Mouse (Mus musculus) splenic B cell, adult 2 months (primary cell): ENCODE measurements around the gene Tspan31.

Experiments
- DNase-seq: peaks from one replicate; pipeline ENCODE4 v3.0.0-alpha.2; 2011; ENCODE audit warnings: low read depth, low spot score
- H3K27me3 ChIP-seq: 2 replicates; pipeline ENCODE4 v1.6.1; 2012; ENCODE audit warnings: mild to moderate bottlenecking, low read length, moderate library complexity, mixed read lengths; ENCODE audit not compliant: control insufficient read depth, poor library complexity, insufficient read depth, severe bottlenecking
- H3K36me3 ChIP-seq: 2 replicates; pipeline ENCODE4 v1.6.1; 2012; ENCODE audit warnings: mild to moderate bottlenecking, low read length, moderate library complexity, mixed read lengths; ENCODE audit not compliant: control insufficient read depth, poor library complexity, insufficient read depth, severe bottlenecking

Gene Tspan31

DNA sequence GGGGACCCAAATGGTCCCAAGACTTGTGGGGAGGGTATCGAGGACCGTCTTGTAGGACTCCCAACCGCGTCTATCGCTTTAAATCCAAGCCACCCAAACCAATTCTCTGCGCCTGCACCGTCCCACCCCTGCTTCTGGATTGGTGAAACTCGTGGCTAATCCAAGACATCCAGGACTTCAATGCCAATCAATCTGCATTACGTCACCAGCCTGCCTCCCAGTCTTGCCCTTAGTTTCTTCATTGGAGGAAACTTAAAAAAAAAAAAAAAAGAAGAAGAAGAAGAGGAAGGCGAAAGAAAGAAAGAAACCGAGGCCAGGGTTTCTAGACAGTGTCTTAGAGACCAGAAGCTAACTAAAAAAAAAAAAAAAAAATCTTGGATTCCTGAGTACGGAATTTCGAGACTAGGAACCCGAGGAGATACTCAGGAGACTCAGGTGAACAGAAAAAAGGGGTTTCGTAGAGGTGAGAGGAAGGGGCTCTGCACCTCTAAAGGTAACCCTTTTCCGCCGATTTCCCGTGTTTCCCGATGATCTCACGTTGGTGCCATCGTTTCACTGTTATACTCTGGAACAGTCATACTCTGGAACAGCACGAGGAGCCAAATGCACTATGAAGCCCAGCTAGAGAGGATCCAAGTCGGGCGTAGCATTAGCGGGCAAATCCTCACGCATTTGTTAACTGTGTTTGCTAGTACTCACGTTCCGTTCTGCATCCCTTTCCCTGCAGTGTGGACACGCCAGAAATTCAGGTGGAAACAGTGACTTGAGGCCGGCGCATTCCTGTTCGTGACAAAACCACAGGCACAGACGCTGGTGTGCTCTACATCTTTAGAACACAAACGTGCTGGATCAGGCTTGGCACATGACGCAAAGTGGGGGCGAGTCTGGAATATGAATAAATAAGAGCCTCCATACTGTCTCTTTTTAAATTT is at the start of gene Tspan31:
Tspan31 (minus strand) TSS at position 75 of the 932 bp plus-strand sequence.
- DNase-seq: peak; percentile 82
- peaks cover 5% of the 10 kb centered on the region for H3K36me3 ChIP-seq
- H3K27me3 ChIP-seq: no peaks in the 10 kb centered on the region

DNA sequence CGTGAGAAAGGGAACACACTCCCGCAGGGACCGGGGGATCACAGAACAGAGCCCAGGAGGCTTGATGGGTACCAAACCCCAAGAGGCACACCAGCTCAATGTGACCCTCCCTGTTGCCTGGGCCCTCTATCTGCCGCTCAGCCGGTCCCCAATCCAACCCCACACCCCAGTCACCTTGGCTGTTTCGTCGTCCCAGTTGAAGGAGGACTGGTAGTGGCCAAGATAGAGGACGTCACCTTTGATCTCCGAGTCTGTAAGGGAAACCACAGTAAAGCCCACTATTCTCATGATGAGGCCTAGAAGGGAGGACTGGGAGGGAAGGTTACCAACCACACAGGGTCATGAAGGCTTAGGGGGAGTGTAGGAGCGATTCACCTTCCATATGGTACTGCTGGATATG is 49.2 kb upstream of the Tspan31 start:
- Histone ChIP-seq H3K27me3 (no peaks in the 10 kb centered on the region), H3K36me3 (peaks cover 2% of the 10 kb centered on the region)
- DNase-seq: no peak

DNA sequence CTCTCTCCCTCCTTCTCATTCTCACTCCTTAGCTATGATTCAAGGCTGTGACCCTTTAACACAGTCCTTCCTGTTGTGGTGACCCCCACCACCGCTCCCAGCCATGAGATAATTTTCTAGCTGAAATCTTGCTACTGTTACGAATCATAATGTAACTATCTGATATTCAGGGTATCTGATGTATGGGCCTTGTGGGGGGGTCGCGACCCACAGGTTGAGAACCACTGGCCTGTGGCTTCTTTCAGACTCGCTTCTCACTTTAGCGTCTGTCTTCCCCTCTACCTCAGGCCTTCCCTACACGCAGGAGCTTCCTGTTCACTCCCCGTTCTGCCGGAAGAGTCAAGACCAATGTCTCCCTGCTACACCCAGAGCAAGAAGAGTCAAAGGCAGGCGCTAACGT is 48.4 kb upstream of the Tspan31 start:
- H3K27me3 ChIP-seq: no peaks in the 10 kb centered on the region
- DNase-seq: no peak
- peaks cover 2% of the 10 kb centered on the region for H3K36me3 ChIP-seq

GRCm38 (mm10) chr10:127115068-127115467 is 45.0 kb upstream of the Tspan31 start:
- DNase-seq: peak; percentile 65
- no peaks in the 10 kb centered on the region for H3K27me3 ChIP-seq
- peaks cover 2% of the 10 kb centered on the region for H3K36me3 ChIP-seq

DNA sequence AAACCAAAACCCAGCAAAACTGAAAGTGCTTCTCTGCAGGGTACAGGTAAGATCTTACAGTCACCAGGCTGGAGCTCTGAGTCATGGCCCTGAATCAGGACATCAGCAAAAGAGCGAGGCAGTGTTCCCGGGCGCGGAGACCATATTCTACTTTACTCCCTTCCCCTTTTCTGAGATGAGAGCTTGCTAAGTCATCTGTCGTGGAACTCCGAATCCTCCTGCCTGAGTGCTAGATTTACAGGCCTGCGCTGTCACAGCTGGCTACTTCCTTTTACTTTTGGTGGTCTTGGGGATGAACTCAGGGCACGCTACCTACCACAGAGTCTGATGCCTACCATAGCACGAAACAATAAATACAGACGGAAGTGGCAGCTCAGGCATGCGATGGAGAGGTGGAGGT is 44.3 kb upstream of the Tspan31 start:
- Histone ChIP-seq H3K36me3 (peaks cover 2% of the 10 kb centered on the region), H3K27me3 (no peaks in the 10 kb centered on the region)
- no peak for DNase-seq

DNA sequence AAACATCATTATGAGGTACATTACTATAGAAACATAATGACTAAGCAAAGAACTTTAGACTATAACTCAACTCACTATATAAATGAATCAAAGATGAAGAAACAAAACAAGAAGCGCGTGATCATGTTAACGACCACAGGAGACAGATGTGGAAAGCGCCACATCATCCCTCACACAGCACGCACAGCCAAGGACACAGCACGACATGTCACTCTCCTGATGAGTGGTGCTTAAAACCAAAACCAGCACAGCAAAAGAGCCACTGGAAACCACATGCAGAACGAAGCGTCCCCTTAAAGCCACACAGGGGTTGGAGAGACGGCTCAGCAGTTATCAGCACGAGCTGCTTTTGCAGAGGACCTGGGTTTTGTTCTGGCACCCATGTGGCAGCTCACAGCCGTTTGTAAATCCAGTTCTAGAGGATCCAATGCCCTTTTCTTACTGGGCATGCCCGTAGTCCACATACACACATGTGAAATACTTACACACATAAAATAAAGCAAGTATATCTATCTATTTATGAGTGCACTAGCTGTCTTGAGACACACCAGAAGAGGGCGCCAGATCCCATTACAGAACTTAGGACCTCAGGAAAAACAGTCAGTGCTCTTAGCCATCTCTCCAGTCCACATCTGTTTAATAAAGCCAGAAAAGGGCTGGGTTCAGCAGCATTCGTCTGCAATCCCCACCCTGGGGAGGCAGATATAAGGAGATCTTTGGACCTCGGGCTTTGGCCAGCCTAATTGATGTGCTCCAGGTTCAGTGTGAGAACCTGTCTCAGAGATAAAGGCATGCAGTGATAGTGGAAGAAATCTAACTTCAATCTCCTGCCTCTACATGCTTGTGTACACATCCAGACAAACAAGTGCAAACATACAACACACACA is 41.2 kb upstream of the Tspan31 start:
- Histone ChIP-seq H3K36me3 (no peaks in the 10 kb centered on the region; the same call in 1 of the 2 replicates), H3K27me3 (no peaks in the 10 kb centered on the region)
- no peak for DNase-seq

DNA sequence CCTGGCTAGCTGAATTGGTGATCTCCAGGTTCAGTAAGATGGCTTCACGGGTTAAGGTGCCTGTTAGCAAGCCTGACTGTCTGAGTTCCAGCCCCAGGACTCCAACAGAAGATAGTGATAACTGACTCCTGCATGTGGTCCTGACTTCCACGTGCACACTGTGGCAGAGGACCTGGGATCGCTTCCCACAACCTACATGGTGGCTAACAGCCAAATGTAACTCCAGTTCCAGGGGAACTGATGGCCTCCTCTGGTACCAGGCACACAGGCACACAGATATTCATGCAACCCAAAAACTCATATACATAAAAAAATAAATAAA is 38.2 kb upstream of the Tspan31 start:
- H3K36me3 ChIP-seq: peaks cover 1% of the 10 kb centered on the region
- H3K27me3 ChIP-seq: no peaks in the 10 kb centered on the region
- DNase-seq: no peak

GRCm38 (mm10) chr10:127107563-127108261 is 37.6 kb upstream of the Tspan31 start:
- Histone ChIP-seq H3K36me3 (peaks cover 1% of the 10 kb centered on the region), H3K27me3 (no peaks in the 10 kb centered on the region)
- peak; percentile 35 for DNase-seq

DNA sequence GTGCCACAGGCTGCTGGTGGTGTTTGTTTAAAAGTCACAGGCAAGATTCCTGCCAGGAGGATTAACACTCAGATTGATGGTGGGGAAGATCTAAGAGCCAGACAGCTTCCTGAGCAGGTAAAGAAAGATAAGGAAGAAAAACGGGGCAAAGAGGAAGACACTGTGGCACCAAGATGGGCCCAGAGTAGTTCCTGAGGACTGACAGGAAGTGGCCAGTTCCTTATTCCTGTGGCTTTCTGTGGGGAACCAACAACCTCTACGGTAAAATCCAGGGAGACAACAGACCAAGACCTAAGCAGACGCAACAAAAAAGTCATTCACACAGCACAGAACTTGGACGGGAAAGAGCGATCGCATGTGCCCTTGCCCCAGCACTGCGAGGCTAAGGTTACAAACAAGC is 33.6 kb upstream of the Tspan31 start:
- DNase-seq: no peak
- Histone ChIP-seq H3K36me3 (peaks cover 4% of the 10 kb centered on the region; the same call in 1 of the 2 replicates), H3K27me3 (no peaks in the 10 kb centered on the region)

DNA sequence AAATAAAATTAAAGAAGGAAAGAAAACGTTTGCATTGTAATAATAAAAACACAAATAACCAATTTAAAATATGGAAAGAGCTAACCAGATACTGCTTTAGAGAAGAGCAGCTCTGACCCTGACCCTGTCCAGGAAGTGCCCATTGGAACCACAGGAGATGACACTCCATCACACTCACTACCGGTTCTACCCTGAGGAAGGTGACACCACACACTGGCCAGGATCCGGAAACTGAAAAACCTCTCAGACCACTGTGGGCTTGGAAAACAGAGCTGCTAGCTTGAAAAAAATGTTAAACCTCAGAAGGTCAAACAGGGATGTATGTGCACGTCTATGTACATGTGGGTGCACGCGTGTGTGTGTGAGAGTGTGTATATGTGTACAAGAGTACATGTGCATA is 31.1 kb upstream of the Tspan31 start:
- H3K36me3 ChIP-seq: peaks cover 8% of the 10 kb centered on the region
- no peaks in the 10 kb centered on the region for H3K27me3 ChIP-seq
- no peak for DNase-seq

- Histone ChIP-seq H3K27me3 (no peaks in the 10 kb centered on the region), H3K36me3 (peaks cover 6% of the 10 kb centered on the region)
- no peak for DNase-seq
Measured at GRCm38 (mm10) chr10:127100414-127100813, 30.4 kb upstream of the Tspan31 start.

DNA sequence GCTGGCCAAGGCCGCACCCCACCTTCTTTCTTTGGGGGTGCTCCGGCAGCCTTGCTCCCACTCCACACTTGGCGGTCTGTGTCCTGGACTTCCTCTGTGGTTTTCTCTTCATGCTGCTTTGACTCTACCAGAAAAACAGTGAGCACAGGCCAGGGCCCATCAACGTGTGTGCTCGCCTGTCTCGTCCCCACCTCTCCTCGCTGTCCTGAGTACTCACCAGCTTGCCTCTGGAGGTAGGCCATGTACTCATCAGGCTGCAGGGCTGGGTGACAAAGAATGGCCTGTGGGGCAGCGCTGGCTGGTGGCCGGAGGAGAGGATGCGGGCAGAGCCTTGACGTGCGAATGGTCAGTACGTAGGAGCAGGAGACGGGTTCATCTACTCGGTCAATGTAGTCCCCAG is 29.8 kb upstream of the Tspan31 start:
- H3K27me3 ChIP-seq: no peaks in the 10 kb centered on the region
- DNase-seq: no peak
- peaks cover 6% of the 10 kb centered on the region for H3K36me3 ChIP-seq

DNA sequence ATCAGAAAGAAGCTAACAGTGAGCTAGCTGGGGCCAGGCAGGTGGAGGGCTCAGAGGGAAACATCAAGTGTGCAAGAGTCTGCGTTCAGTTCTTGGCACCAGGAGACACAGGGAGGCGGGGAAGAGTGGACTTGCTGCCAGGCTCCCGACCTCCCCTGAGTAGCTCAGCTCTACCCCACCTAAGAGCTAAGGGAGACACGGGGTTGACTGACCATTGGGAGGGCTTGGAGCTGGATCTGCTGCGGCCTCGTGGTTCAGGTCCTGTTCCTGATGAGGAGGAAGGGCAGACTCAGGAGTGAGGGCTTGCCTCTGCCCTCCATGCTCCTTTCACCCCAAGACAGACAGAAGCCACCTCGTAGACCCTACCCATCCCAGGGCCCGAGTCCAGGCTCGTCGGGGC is 29.1 kb upstream of the Tspan31 start:
- H3K36me3 ChIP-seq: peaks cover 8% of the 10 kb centered on the region
- DNase-seq: no peak
- H3K27me3 ChIP-seq: no peaks in the 10 kb centered on the region

DNA sequence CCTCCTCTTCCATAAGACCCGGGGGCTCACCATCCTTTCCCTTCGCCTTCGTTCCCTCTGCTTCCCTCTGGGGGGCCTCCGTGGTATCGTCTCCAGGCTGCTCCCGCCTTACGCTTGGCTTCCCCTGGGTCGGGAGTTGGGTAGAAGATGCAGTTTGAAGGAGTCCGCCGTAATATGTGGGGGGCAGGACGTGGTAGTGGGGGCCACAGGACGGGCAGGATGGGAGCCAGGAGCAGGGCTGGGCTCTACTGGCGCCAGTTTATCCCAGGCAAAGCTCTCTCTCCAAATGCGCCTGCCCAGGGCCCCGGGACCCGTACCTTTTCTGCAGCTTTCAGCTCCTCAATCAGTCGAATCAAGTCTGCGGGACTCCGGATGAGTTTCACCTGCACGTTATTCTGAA is 28.4 kb upstream of the Tspan31 start:
- H3K27me3 ChIP-seq: no peaks in the 10 kb centered on the region
- peaks cover 8% of the 10 kb centered on the region for H3K36me3 ChIP-seq
- DNase-seq: no peak
